Mouse (Mus musculus) megakaryocyte, embryonic 14.5 days (primary cell): Measurements from ENCODE around the gene Soat2.

Source experiments
- FLI1 ChIP-seq: IDR thresholded peaks from 2 replicates; pipeline ENCODE4 v1.6.1; 2012; ENCODE audit warnings: low read length, inconsistent platforms, mixed read lengths
- GATA1 ChIP-seq: IDR thresholded peaks from 3 replicates; pipeline ENCODE4 v1.6.1; 2012; ENCODE audit warnings: mixed read lengths, low read length, inconsistent platforms, borderline replicate concordance

GRCm38 (mm10) chr15:102193652-102194051 lies 43.3 kb downstream of the Soat2 start:
- no peak for TF ChIP-seq GATA1
- no peak for TF ChIP-seq FLI1
